Comparison of ENCODE assay signal across 8 mouse cellular contexts in genomic region chr3:122078141-122078540, GRCm38 (mm10). TPM values are rescaled to one million over a fixed set of nuclear protein-coding genes. Genes with fewer than 3 reads are reported as not detected.
DNase-seq lines count a peak whose midpoint lies in the region; ATAC-seq and TF ChIP-seq lines count a peak whose summit lies in the region.

No protein-coding gene starts in this region.

- intact Hi-C loops in gastrocnemius, adult 2 months (cut with DNase I) = no loop called here

- DNase-seq in gastrocnemius, adult 2 months = peak; percentile 29
- no peak for DNase-seq in gastrocnemius, adult 18-20 months (ENCODE audit: low spot score)
- peak; percentile 48 for DNase-seq in embryonic facial prominence, embryonic 10.5 days (ENCODE audit: low spot score)
- DNase-seq in kidney, postnatal 4 days = peak; percentile 27 to 57
- DNase-seq in cerebellum, postnatal 4 days (ENCODE audit: low spot score in 2 of 2) = no peak
- DNase-seq in B cell, adult 2 months = no peak

- peaks cover 3% of the 10 kb centered on the region; the same call in 1 of the 2 replicates for H3K27me3 ChIP-seq in embryonic facial prominence, embryonic 10.5 days (replicated peaks; ENCODE audit: low read depth, poor library complexity, severe bottlenecking)
- no peaks in the 10 kb centered on the region for H3K27me3 ChIP-seq in heart, embryonic 14.5 days (ENCODE audit: control insufficient read depth, insufficient read depth, low read length)
- peaks cover 2% of the 10 kb centered on the region for H3K27me3 ChIP-seq in megakaryocyte, embryonic 14.5 days (replicated peaks)

- no peak for TF ChIP-seq CTCF in gastrocnemius, adult 2 months (IDR thresholded peaks at IDR 0.05)

- no peak overlapping the region for H3K4me3 ChIP-seq in gastrocnemius, adult 2 months
- H3K4me3 ChIP-seq in embryonic facial prominence, embryonic 10.5 days = no peak overlapping the region
- no peak overlapping the region for H3K4me3 ChIP-seq in heart, embryonic 14.5 days (ENCODE audit: control insufficient read depth in 1 of 2, insufficient read depth in 1 of 2, low read depth in 1 of 2, low read length in 2 of 2)
- peak overlapping the region; percentile 60 for H3K4me3 ChIP-seq in megakaryocyte, embryonic 14.5 days (replicated peaks)

- peak overlapping the region; percentile 70 for H3K27ac ChIP-seq in gastrocnemius, adult 2 months
- H3K27ac ChIP-seq in embryonic facial prominence, embryonic 10.5 days (replicated peaks) = 0 out of 2 replicates have a peak overlapping the region, but pooled peaks have one; percentile 3
- peak overlapping the region; percentile 68 to 73 for H3K27ac ChIP-seq in heart, embryonic 14.5 days (replicated peaks in 1 of 2; ENCODE audit: control insufficient read depth in 1 of 2, insufficient read depth in 1 of 2, low read depth in 2 of 2, low read length in 2 of 2)

- no peaks in the 10 kb centered on the region for H3K9me3 ChIP-seq in embryonic facial prominence, embryonic 10.5 days
- no peaks in the 10 kb centered on the region for H3K9me3 ChIP-seq in heart, embryonic 14.5 days (ENCODE audit: control insufficient read depth, low read length)
- no peaks in the 10 kb centered on the region for H3K9me3 ChIP-seq in megakaryocyte, embryonic 14.5 days

- peaks cover 33% of the 10 kb centered on the region for H3K4me1 ChIP-seq in embryonic facial prominence, embryonic 10.5 days
- peaks cover 19 to 20% of the 10 kb centered on the region in 2 experiments for H3K4me1 ChIP-seq in heart, embryonic 14.5 days (ENCODE audit: control insufficient read depth in 2 of 2, insufficient read depth in 2 of 2, low read length in 2 of 2)
- peaks cover 32% of the 10 kb centered on the region for H3K4me1 ChIP-seq in megakaryocyte, embryonic 14.5 days

- H3K9ac ChIP-seq in heart, embryonic 14.5 days (ENCODE audit: low read length) = peak overlapping the region; percentile 21; the same call in 1 of the 2 replicates

- no peaks in the 10 kb centered on the region for H3K36me3 ChIP-seq in embryonic facial prominence, embryonic 10.5 days (replicated peaks)
- H3K36me3 ChIP-seq in heart, embryonic 14.5 days (ENCODE audit: control insufficient read depth, insufficient read depth, low read length) = no peaks in the 10 kb centered on the region
- H3K36me3 ChIP-seq in megakaryocyte, embryonic 14.5 days (replicated peaks; ENCODE audit: low read length) = no peaks in the 10 kb centered on the region

- ATAC-seq in heart, embryonic 14.5 days (ENCODE audit: insufficient number of reproducible peaks, insufficient read depth, low FRiP score, low read depth) = peak; percentile 80

- 37% methylated on average over 6 of the region's 6 CpGs for WGBS in embryonic facial prominence, embryonic 10.5 days
- 12% methylated on average over 6 of the region's 6 CpGs for WGBS in heart, embryonic 14.5 days

- no peak overlapping the region for H3K4me2 ChIP-seq in heart, embryonic 14.5 days (ENCODE audit: low read length)

RNA-seq across cellular contexts. Expression of gene Abca4, which starts 33.9 kb away (rescaled TPM):
- total RNA-seq in gastrocnemius, adult 2 months (2021) = under 1 TPM; 0.79 to 0.95 TPM
- total RNA-seq in gastrocnemius, adult 18-20 months (2021) = under 1 TPM; 0.53 to 0.62 TPM
- 1.9 and 2.0 TPM in 2 replicates for polyA plus RNA-seq in embryonic facial prominence, embryonic 10.5 days (2016; fragmentation: Nextera tagmentation; extraction: Ambion mirVana)
- polyA plus RNA-seq in heart, embryonic 14.5 days (2014; fragmentation: Nextera tagmentation; extraction: Ambion mirVana) = 3.6 and 3.9 TPM in 2 replicates
- 29.2 and 35.1 TPM in 2 replicates for polyA plus RNA-seq in megakaryocyte, embryonic 14.5 days (2012; ENCODE audit: insufficient read depth, low replicate concordance)

Comparison
In these comparisons a context has a peak if more than half of its experiments do, and no peak if none do; other contexts are left out.
1. DNase-seq: peak in gastrocnemius, adult 2 months (single experiment), embryonic facial prominence, embryonic 10.5 days (single experiment) and kidney, postnatal 4 days (2 of 2); none in gastrocnemius, adult 18-20 months (single experiment), cerebellum, postnatal 4 days (0 of 2) and B cell, adult 2 months (0 of 2).
2. H3K27ac ChIP-seq: peak in every context shown above with its lines; median percentile 70 in heart, embryonic 14.5 days; 70 in gastrocnemius, adult 2 months; 3 in embryonic facial prominence, embryonic 10.5 days.